Mouse (Mus musculus) E14TG2a.4 (cell line): ENCODE data around the gene Wwox.

ENCODE experiments used
- CTCF ChIP-seq: conservative IDR thresholded peaks from 2 replicates; pipeline ENCODE4 v1.5.1; 2014; ENCODE audit warnings: low read length
- NANOG ChIP-seq: IDR thresholded peaks from 2 replicates; pipeline ENCODE4 v1.6.1; 2014; ENCODE audit warnings: borderline replicate concordance, low read length, mixed read lengths

DNA sequence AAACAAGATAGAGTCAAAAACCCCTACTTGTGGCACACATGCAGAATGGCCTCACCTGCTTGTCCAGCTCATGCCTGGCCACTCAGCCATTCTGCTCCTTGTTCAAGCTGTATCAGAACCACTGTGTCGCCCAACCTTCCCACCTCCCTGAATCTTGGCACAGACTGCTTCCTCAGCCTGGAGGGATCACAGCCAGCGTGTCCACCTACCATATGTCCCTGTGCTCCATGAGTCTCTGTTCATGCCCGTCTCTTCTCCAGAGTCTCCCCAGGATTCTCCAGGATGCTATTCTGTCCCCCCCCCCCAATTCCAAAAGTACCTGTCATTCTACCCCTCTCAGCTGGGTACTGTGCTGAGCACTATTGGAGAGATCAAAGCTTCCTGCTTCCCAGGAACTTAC, 63.7 kb downstream of the Wwox start:
- TF ChIP-seq CTCF: no peak
- no peak for TF ChIP-seq NANOG
